Mouse (Mus musculus) NIH3T3 (cell line): ENCODE data around the gene Taf9.

Experiments
- DNase-seq: peaks from one replicate; pipeline ENCODE4 v3.0.0-alpha.2; 2012; ENCODE audit warnings: low read depth

Gene Taf9

DNA sequence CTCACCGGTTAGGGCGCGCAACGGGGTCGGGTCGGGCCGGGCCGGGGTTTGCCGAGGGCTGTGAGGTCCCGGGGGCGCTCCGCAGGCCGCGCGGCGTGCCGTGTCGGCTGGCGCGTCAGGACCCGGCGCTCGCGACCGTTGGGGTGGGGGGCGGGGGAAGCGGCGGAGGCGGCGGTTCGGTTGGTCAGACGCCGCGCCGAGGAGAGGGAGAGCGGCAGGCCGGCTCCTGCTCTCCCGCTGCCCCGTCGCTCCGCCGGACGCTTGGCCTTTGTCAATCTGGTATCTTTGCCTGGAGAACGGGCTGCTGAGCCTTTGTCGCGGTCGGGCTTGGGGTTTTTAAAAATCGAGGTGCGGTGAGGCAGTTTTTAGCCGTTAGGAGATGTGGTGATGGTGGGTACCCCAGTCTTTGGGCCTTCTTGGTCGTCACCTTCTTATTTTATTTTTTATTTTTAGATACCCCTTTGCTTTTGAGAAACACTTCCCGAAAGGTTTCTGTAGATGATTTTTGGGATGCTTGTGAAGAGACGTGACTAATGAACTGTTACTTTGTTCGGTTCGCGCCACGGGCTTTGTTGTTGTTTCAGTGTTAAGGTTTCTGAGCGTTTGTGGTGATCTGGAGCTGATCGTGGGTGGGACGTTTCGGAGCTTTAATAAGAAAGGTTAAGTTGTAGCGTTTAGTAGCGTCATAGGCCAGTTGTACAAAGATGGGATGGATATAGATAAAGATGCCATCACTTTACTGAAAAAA lies at the start of gene Taf9:
Taf9 (plus strand) TSS at position 141 of the 748 bp plus-strand sequence.
- DNase-seq: no peak

DNA sequence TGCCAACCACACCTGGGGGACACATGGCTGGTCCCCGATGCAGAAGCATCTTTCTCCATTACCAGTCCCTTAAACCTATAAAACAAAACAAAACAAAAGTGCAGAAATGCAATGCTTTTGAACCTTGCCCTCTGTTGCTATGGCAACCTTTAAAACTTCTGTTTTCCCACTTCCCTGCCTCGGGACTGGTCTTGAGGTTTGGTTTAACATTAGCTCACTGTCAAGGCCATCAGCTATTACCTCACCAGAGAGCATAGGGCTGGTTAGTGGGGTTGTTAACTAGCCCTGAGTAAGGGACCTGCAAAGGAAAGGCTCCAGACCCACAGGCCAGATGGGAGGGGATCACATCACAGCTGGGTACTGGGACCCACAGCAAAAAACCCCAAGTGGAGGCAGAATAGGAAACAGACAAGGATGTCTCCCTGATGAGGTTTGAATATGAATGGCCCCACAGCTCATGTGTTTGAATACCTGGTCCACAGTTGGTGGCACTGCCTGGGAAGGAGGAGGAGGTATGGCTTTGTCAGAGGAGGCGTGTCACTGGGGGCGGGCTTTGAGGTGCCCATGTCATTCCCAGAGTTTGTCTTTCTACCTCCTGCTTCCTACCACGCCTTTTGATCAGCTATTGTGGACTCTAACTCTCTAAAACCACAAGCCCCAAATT lies 49.0 kb upstream of the Taf9 start:
- DNase-seq: no peak

DNA sequence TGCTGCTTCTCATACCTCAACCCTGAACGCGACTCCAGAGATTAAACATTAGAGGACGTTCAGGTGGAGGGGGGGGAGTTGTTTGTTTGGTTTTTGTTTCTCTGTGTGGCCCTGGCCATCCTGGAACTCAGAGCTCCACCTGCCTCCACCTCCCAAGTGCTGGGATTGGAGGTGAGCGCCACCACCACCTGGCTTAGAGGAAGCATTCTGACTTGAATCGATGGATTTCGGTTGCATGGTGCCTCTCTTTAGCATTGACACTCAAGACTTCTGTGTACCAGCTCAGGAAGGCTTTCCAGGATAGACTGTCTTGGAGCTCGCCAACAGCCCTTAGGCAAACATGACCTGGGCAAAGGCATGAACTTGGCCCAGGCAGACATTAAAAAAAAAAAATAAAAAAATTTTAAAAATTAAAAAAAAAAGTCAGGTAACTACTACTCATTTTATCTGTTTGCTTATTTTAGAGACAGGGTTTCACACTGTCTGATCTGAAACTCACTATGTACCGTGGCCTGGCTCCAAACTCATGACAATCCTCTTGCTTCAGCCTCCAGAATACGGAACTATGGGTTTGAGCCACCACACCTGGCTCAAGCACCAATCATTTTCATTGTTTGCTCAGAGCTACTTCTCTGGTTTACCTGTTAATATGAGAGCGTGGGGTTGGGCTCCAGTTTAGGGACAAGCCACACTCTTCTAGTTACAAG lies 48.2 kb upstream of the Taf9 start:
- DNase-seq: no peak

DNA sequence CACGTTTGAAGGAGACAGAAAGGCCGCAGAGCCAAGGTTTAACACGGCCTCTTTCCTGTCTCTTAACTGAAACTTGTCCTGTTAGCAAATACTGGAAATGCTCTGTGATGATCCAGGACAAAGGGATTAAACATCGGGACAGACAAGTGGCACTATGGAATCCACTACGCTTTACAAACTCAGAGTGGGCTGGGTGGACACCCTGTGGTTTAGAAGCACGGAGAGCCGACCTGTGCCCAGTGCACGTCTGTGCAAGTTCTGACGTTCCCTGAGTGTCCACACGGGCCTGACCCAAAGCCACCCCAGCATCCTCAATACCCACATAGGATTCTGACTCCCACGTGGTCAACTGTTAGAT lies 47.7 kb upstream of the Taf9 start:
- no peak for DNase-seq

- no peak for DNase-seq
Measured at GRCm38 (mm10) chr13:100605845-100606244, 45.5 kb upstream of the Taf9 start.

- peak; percentile 8 for DNase-seq
Measured at GRCm38 (mm10) chr13:100607756-100608155, 43.6 kb upstream of the Taf9 start.

DNA sequence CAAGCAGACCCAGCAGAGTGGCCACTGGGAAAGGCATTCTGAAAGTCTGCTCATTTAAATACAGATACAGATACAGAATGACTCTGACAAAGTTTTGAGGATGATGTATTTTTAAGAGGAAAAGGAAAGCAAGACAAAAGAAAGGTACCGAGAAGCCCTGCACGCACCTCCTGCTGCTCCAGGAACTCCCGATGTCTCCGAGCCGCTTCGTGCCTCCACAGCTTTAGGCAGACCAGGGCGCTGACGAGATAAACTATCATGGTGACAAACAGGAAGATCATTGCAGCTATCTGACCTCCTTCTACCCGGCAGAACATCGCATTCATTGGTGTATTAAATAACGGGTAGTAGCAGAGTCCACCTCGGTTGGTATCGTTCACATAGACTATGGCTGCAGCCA lies 40.1 kb upstream of the Taf9 start:
- no peak for DNase-seq

- DNase-seq: no peak
Measured at GRCm38 (mm10) chr13:100612251-100612650, 39.1 kb upstream of the Taf9 start.

DNA sequence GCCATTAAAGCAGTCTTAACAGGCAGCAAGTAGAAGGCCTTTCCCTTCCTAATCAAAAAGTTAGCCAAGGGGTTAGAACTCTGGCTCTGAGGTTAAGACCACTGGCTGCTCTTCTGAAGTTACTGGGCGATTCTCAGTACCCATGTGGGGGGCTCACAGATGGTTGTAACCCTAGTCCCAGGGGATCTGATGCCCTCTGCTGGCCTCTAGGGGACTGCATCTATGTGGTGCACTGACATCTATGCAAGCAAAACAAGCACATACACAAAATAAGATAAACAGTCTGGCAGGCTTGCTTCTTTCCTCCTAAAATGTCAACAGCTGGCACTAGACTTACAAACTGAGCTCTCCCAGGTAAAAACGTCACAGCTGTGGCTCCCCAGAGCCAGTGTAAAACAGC lies 38.5 kb upstream of the Taf9 start:
- DNase-seq: no peak

- no peak for DNase-seq
Measured at GRCm38 (mm10) chr13:100616181-100617087, 34.9 kb upstream of the Taf9 start, which contains the start of gene Marveld2. Gene Marveld2, minus strand, starts transcription at chr13:100616971.

DNA sequence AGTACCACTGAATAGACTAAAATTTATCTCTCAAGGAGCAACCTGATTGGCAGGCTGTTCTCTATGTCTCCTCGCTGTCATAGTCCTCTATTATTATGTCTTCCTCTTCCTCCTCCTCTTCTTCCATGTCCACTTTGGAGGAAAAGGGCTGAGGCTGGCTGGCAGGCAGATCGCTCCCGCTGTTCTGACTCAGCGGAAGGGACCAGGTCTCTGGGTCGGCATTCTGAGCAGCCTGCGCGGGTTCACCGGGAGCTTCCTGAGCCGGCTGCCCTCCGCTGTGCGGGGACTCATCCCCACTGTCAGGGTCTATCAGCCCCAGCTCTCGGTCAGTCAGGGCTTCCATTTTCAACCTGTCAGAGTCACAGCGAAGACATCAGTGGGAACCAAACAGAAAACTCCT lies 33.8 kb upstream of the Taf9 start:
- DNase-seq: no peak

DNA sequence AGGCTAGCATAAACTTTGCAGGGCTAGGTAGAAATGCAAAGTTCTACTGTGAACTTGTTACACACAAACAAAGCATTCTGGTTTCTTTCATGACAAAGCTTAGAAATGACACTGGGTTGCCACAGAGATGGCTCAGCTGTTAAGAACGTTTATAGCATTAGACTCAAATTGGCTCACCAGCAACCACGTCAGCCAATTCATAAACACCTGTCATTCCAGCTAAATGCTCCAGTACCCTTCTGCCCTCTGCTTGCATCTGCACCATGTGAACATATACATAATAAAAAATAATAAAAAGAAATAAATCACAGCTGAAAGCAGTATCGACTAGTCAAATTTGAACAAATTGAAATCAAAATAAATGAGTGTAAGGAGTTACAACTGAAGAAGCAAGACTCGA lies 29.1 kb upstream of the Taf9 start:
- no peak for DNase-seq

- no peak for DNase-seq
Measured at GRCm38 (mm10) chr13:100634106-100634691, 17.2 kb upstream of the Taf9 start.

DNA sequence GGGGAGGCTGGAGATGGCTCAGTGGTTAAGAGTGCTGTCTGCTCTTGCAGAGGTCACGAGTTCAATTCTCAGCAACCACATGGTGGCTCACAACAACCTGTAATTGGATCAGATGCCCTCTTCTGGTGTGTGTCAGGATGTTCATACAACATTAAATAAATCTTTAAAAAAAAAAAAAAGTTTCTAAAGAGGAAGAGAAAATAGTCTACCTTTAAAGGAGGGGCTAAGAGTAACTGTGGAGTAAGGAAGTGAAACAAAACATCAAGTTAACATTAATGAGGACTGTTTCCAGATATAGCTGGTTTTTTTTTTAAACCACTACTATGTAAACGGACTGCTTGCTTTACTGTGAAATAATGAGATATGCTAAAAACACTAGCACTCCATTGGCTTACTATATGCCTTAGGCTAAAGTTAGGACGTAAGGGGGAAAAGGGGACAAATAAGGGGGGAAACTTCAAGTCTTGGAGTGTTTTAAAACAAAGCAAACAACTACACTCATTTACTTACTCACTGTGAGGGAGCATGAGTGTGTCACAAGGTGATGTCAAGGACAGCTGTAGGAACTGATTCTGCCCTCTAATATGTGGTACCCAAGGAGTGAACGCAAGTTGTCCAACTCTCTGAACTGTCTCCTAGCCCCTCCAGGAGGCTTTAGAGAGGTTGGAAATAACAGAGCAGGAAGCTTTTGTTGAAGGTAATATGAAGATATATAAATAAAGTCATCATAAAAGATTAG lies 8.7 kb upstream of the Taf9 start:
- no peak for DNase-seq

- DNase-seq: no peak
Measured at GRCm38 (mm10) chr13:100648223-100648622, 3.2 kb upstream of the Taf9 start.

DNA sequence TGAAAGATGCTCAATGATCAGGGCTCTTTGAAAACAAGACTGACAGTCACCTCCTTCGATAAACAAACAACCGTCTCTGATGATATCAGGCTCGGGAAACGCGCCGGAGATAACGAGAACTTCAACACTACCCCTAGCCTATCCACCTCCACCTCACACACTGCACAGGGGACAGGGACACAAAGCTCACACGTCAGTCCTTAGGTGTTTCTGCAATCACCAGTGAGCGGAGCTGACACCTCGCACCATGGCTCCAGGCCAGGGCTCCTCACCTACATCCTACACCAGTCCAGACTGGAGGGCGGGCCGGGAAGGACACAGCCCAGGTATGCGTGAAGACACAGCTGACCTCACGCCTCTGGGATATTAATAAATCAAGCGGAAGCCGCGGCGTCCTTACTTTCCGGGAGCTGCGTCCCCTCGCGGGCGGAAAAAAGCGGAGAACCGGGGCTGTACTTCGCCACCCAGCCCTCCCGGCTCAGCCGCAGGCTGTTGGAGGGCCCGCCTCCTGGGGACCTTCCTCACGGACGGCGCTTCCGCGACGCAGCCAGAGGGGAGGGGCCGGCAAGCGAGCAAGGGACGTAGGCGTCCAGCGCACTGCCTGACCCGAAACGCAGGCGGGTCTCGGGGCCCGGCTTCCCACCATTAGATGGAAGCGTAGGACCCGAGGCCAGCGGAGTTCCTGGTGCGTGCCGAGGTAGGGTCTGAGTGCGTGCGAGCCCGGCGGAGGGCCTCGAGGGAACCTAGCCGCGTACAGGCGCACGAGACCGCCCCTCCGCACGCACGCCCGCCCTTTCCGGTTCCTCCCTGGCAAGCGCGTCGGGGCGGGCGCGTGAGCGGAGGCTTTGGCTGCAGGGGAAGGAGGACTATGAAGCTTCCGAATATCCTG lies 585 bp upstream of the Taf9 start, which contains the start of the genes Ak6 and Rad17:
Ak6 (plus strand) TSS at position 430 of the 889 bp plus-strand sequence.
Rad17 (minus strand) TSS at position 502 of the 889 bp plus-strand sequence.
- DNase-seq: peak; percentile 94

DNA sequence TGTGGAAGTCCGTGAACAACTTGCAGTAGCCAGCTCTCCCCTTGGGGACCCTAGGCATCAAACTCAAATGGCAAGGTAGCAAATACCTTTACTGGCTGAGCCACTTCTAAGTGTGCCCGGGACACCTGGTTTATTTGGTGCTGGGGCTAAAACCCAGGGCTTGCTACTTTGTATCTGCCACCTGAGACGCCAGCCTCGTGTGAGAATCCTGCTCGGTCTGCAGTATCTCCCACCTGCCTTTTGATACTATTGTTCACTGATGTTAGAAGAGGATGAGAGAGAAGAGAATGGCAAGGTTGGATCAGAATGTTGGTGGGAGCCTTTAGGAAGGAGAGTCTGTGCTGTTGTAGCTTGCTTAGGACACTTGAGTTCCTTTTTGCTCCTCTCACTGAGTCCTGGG lies 6.7 kb downstream of the Taf9 start:
- DNase-seq: no peak

- peak; percentile 86 for DNase-seq
Measured at GRCm38 (mm10) chr13:100659864-100660456, 8.6 kb downstream of the Taf9 start.

- DNase-seq: no peak
Measured at GRCm38 (mm10) chr13:100669291-100670022, 18.1 kb downstream of the Taf9 start, which contains the start of gene Ccdc125. Gene Ccdc125, plus strand, starts transcription at chr13:100669717.
